Mouse (Mus musculus): ENCODE measurements at regions not wholly inside any gene's neighbourhood (a gene's known extent, or its start where the extent isn't known, plus 50 kb on each side); places are given as distances from the start of the nearest gene placed in this dataset.

GRCm38 (mm10) chr17:72782775-72783174 is 53.5 kb upstream of the Ypel5 start:
- DNase-seq (ENCODE audit: low read depth, low spot score), result no peak

GRCm38 (mm10) chr17:72781786-72782185 is 54.5 kb upstream of the Ypel5 start:
- DNase-seq (ENCODE audit: low read depth, low spot score), result peak; percentile 56

GRCm38 (mm10) chr17:72768266-72768665 is 68.0 kb upstream of the Ypel5 start:
- DNase-seq (ENCODE audit: low read depth, low spot score), result no peak

GRCm38 (mm10) chr17:72760937-72761336 is 75.3 kb upstream of the Ypel5 start:
- no peak for DNase-seq (ENCODE audit: low read depth, low spot score)

- DNase-seq (ENCODE audit: low read depth, low spot score), result no peak
Measured at GRCm38 (mm10) chr17:72746411-72746810, 89.8 kb upstream of the Ypel5 start.

GRCm38 (mm10) chr17:72733006-72733405 is 103.2 kb upstream of the Ypel5 start:
- no peak for DNase-seq (ENCODE audit: low read depth, low spot score)

GRCm38 (mm10) chr17:72731691-72732090 is 104.6 kb upstream of the Ypel5 start:
- DNase-seq (ENCODE audit: low read depth, low spot score), result no peak

- no peak for DNase-seq (ENCODE audit: low read depth, low spot score)
Measured at GRCm38 (mm10) chr17:72731175-72731574, 105.1 kb upstream of the Ypel5 start.

- no peak for DNase-seq (ENCODE audit: low read depth, low spot score)
Measured at GRCm38 (mm10) chr17:72720753-72721152, 115.5 kb upstream of the Ypel5 start.

- no peak for DNase-seq (ENCODE audit: low read depth, low spot score)
Measured at GRCm38 (mm10) chr17:72719618-72720017, 115.2 kb upstream of the Alk start.

- DNase-seq (ENCODE audit: low read depth, low spot score), result no peak
Measured at GRCm38 (mm10) chr17:72691630-72692029, 87.2 kb upstream of the Alk start.

- no peak for DNase-seq (ENCODE audit: low read depth, low spot score)
Measured at GRCm38 (mm10) chr17:72689606-72690005, 85.2 kb upstream of the Alk start.

GRCm38 (mm10) chr17:72688800-72689199 is 84.4 kb upstream of the Alk start:
- DNase-seq (ENCODE audit: low read depth, low spot score), result no peak

- no peak for DNase-seq (ENCODE audit: low read depth, low spot score)
Measured at GRCm38 (mm10) chr17:72674658-72675057, 70.2 kb upstream of the Alk start.

GRCm38 (mm10) chr17:72672010-72672409 is 67.6 kb upstream of the Alk start:
- no peak for DNase-seq (ENCODE audit: low read depth, low spot score)

- DNase-seq (ENCODE audit: low read depth, low spot score), result no peak
Measured at GRCm38 (mm10) chr17:72666961-72667360, 62.5 kb upstream of the Alk start.

- DNase-seq (ENCODE audit: low read depth, low spot score), result no peak
Measured at GRCm38 (mm10) chr17:72661678-72662077, 57.3 kb upstream of the Alk start.

GRCm38 (mm10) chr17:72658744-72659143 is 54.3 kb upstream of the Alk start:
- no peak for DNase-seq (ENCODE audit: low read depth, low spot score)

- DNase-seq (ENCODE audit: low read depth, low spot score), result no peak
Measured at GRCm38 (mm10) chr17:72657826-72658225, 53.4 kb upstream of the Alk start.

Data from A20 (cell line).